Mouse (Mus musculus): ENCODE data around the gene Sbk3. TPM values are rescaled to one million over a fixed set of nuclear protein-coding genes. Genes with fewer than 3 reads are reported as not detected.
A peak's percentile ranks its signal among the peaks of the same experiment; 100 is the strongest.
"Not testable (repeated sequence)": the region's sequence is repeated elsewhere in the genome, so short reads cannot be mapped to it uniquely, and the experiment has no call there.

Gene Sbk3
- polyA plus RNA-seq, 1 experiment from 2014 or later, result not detected

- H3K4me1 ChIP-seq, result no peaks in the 10 kb centered on the region
- peaks cover 75% of the 10 kb centered on the region for H3K36me3 ChIP-seq (replicated peaks)
- no peak overlapping the region for H3K4me3 ChIP-seq (replicated peaks)
- no peak overlapping the region for H3K4me2 ChIP-seq
- H3K27me3 ChIP-seq, result no peaks in the 10 kb centered on the region
- H3K9ac ChIP-seq, result no peak overlapping the region
- H3K27ac ChIP-seq, result no peak overlapping the region
- no peak for ATAC-seq (ENCODE audit: low FRiP score)
- WGBS, result 97% methylated on average over 26 of the region's 26 CpGs
- peaks cover 6% of the 10 kb centered on the region; the same call in 1 of the 2 replicates for H3K9me3 ChIP-seq
Observed at GRCm38 (mm10) chr7:5008229-5008628, 37.3 kb upstream of the Sbk3 start.

DNA sequence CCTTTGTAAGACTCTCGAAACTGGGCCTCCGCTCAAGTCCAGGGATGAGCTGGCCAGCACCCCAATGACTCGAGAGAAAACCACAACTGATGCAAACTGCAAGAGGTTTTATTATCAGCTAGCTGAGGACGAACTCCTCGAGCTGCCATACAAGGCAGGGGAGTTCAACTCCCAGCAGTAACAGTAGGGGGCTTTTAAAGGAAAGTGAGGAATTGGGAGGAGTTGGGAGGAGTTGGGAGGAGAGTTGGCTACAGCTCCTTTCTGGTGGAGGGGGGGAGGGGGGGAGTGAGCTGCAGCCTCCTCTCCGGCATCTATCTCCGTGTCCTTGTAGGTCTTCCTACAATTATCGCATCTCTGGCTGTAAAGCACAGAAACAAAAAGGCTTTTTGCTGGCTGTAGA lies 31.9 kb upstream of the Sbk3 start:
- not testable (repeated sequence) for H3K4me1 ChIP-seq; H3K9ac ChIP-seq; H3K27me3 ChIP-seq; H3K27ac ChIP-seq; ATAC-seq (ENCODE audit: low FRiP score); H3K4me3 ChIP-seq (replicated peaks); H3K9me3 ChIP-seq; H3K4me2 ChIP-seq
- WGBS, result 72% methylated on average over 8 of the region's 8 CpGs
- H3K36me3 ChIP-seq (replicated peaks), result peaks cover 22% of the 10 kb centered on the region

DNA sequence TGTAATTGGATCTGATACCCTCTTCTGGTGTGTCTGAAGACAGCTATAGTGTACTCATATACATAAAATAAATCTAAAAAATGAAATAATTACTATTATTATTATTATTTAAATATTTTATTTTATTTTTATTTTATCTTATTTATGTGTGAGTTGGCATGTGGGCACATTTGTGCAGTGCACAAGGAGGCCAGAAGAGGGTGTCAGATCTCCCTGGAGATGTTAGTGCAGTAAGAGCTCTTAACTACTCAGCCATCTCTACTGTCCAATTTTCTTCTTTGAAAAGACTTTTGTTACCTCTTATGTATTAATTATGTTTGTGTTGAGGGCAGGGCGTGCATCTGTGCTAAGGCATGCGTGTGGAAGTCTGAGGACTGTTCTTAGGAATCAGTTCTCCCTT lies 28.9 kb upstream of the Sbk3 start:
- ATAC-seq (ENCODE audit: low FRiP score), result no peak
- Histone ChIP-seq H3K27me3 (peaks cover 3% of the 10 kb centered on the region; the same call in 1 of the 2 replicates), H3K27ac (no peak overlapping the region), H3K36me3 (replicated peaks) (no peaks in the 10 kb centered on the region), H3K4me3 (replicated peaks) (no peak overlapping the region), H3K9me3 (no peaks in the 10 kb centered on the region), H3K9ac (no peak overlapping the region), H3K4me1 (peaks cover 13% of the 10 kb centered on the region), H3K4me2 (no peak overlapping the region)
- WGBS, result 63% methylated on average over 2 of the region's 2 CpGs

DNA sequence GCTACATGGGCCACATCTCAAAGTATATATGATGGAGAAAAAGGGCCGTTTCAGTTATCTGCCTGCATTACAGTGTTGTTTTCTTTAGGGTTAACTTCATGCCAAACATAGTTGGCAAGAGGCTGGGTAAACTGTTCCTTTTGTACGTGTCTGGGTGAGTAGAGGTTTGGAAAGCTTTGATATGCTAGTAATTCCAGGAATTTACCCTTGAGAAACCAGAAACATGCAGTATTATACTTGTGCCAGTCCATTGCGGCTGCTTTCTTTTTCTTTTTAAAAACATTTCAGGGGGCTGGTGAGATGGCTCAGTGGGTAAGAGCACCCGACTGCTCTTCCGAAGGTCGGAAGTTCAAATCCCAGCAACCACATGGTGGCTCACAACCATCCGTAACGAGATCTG lies 26.0 kb upstream of the Sbk3 start:
- H3K4me2 ChIP-seq, result peak overlapping the region; percentile 82
- no peak for ATAC-seq (ENCODE audit: low FRiP score)
- H3K4me3 ChIP-seq (replicated peaks), result peak overlapping the region; percentile 68
- peaks cover 24% of the 10 kb centered on the region for H3K36me3 ChIP-seq (replicated peaks)
- peaks cover 36% of the 10 kb centered on the region for H3K4me1 ChIP-seq
- WGBS, result 77% methylated on average over 8 of the region's 8 CpGs
- H3K9ac ChIP-seq, result peak overlapping the region; percentile 90
- H3K27ac ChIP-seq, result no peak overlapping the region
- peaks cover 25% of the 10 kb centered on the region for H3K27me3 ChIP-seq
- peaks cover 13% of the 10 kb centered on the region; the same call in 1 of the 2 replicates for H3K9me3 ChIP-seq

DNA sequence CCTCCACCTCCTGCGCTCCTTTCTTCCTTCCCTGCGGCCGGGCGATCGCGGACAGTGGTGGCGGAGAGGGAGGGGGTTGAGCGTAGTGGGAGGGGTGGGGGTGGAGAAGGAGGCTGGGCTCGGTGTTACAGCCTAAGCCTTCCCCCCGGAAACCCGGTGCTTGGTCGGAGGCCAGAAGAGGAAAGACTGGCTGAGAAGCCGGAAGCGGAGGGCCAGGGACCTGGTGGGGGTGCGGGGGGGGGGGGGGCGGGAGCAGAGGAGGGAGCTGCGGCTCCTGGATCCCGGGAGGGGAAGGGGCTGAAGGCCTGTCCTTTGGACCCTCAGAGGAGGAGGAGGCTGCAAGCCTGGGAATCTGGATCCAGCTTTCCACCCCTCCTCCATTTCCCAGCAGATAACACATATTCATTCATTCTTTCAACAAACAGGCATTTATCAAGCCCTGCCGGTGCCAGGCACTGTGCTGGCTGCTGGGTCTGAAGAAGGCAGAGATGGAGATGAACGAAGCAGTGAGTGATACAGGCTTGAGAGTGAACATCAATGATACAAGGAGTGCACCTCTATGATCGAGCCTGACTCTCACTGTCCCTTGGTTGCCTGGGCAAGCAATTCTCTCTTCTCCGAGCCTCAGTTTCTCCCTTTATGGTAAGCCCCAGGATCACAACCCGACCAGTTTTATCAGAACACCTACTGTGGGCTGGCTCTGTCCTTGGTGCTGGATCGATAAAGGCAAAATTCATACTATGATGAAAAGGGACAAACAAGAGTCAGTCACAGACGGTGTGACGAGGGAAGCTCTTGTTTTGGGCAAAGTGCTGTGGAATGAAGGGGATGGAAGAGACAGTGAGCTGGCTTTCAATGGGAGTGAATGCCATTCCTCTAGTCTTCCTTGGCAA lies 25.3 kb upstream of the Sbk3 start, which contains the start of gene Zfp579:
Gene Zfp579, minus strand, starts transcription at position 156 of the 893 bp plus-strand sequence.
- Histone ChIP-seq H3K36me3 (replicated peaks) (peaks cover 30% of the 10 kb centered on the region), H3K4me3 (replicated peaks) (peak within 1 kb of the TSS; percentile 68), H3K9me3 (peaks cover 13% of the 10 kb centered on the region; the same call in 1 of the 2 replicates), H3K9ac (peak within 1 kb of the TSS; percentile 90), H3K27me3 (peaks cover 25% of the 10 kb centered on the region), H3K4me1 (peaks cover 36% of the 10 kb centered on the region), H3K27ac (peak within 1 kb of the TSS; percentile 79), H3K4me2 (peak within 1 kb of the TSS; percentile 82)
- 5% methylated on average over 22 of the region's 26 CpGs for WGBS
- ATAC-seq (ENCODE audit: low FRiP score), result peak; percentile 90

DNA sequence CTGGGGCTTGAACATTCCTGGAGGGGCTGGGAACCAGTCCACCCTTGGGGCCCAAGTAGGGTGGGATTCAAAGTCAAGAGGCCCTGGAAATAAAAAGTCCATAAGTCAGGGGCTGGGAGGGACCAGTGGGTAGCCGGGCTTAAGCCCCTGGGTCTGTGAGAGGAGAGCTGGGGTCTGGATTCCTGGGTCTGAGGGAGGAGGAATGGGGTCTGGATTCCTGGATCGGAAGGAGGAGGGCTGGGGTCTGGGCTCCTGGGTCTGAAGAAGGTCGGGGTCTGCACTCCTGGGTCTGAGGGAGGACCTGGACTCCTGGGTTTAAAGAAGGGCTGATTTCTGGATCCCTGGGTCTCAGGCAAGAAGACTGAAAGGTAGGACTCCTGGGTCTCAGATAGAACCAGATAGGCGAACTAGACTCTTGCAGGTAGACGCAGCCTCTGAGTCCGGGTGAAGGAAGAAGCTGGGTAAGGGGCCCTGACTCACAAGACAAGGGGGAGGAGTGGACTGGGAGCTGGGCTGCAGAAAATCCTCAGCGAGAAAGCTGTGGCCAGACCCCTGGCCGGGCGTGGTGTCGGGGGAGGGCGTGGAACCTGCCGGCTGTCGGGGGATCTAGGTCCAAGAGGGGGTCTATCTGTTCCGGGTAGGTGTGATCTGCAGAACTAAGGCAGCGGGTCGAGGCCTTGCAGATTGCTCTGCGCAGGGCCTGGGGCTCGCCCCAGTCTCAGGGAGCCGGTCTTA lies 24.5 kb upstream of the Sbk3 start:
- peak overlapping the region; percentile 47; the same call in 1 of the 2 replicates for H3K27ac ChIP-seq
- peak overlapping the region; percentile 90 for H3K9ac ChIP-seq
- ATAC-seq (ENCODE audit: low FRiP score), result no peak
- H3K4me1 ChIP-seq, result peaks cover 36% of the 10 kb centered on the region
- whole genome bisulfite sequencing, result 8% methylated on average over 15 of the region's 19 CpGs
- H3K27me3 ChIP-seq, result peaks cover 25% of the 10 kb centered on the region
- peak overlapping the region; percentile 68 for H3K4me3 ChIP-seq (replicated peaks)
- peaks cover 37% of the 10 kb centered on the region for H3K36me3 ChIP-seq (replicated peaks)
- H3K4me2 ChIP-seq, result peak overlapping the region; percentile 82
- peaks cover 17% of the 10 kb centered on the region; the same call in 1 of the 2 replicates for H3K9me3 ChIP-seq

DNA sequence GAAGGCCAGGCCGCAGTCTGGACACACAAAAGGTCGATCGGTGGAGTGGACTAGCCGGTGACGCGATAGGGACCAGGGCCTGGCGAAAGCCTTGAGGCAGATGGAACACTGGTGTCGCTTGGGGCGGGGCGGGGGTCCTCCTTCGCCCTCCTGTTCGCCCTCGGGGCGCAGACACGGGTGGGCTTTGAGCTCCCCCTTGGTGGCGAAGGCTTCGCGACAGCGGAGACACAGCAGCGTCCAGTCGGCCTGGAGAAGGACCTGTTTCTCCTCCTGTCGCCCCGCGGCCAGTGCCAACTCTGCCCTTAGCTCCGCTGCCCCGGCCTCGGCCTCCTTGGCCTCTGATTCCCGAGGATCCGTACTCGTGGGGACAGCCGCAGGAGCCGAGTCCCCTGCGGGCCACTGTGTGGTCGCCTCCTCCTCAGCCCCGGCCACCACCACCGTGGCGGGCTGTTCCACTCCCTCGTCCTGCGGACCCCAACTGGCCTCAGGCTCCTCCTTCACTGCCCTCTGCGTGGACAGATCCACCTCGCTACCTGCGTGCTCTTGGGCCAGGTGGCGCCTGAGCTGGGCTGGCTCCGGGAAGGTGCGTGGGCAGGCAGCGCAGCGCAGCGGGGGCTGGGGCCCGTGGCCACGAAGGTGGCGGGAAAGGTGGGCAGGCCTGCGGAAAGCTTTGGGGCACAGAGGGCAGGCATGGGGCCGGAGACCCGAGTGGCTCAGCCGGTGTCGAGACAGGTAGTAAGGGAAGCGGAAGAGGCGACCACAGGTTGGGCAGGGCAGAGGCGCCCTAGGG lies 23.2 kb upstream of the Sbk3 start:
- H3K36me3 ChIP-seq (replicated peaks), result peaks cover 37% of the 10 kb centered on the region
- H3K4me3 ChIP-seq (replicated peaks), result peak overlapping the region; percentile 68
- peaks cover 18% of the 10 kb centered on the region; the same call in 1 of the 2 replicates for H3K9me3 ChIP-seq
- H3K4me1 ChIP-seq, result peaks cover 36% of the 10 kb centered on the region
- WGBS, result 51% methylated on average over 53 of the region's 59 CpGs
- H3K4me2 ChIP-seq, result peak overlapping the region; percentile 82
- no peak for ATAC-seq (ENCODE audit: low FRiP score)
- peak overlapping the region; percentile 33; the same call in 1 of the 2 replicates for H3K9ac ChIP-seq
- H3K27me3 ChIP-seq, result peaks cover 25% of the 10 kb centered on the region
- no peak overlapping the region for H3K27ac ChIP-seq

GRCm38 (mm10) chr7:4993347-4993998 lies 22.5 kb upstream of the Sbk3 start:
- Histone ChIP-seq H3K4me2 (peak overlapping the region; percentile 82), H3K9ac (peak overlapping the region; percentile 33; the same call in 1 of the 2 replicates), H3K27ac (no peak overlapping the region), H3K36me3 (replicated peaks) (peaks cover 37% of the 10 kb centered on the region), H3K4me1 (peaks cover 36% of the 10 kb centered on the region), H3K4me3 (replicated peaks) (peak overlapping the region; percentile 68), H3K27me3 (peaks cover 25% of the 10 kb centered on the region), H3K9me3 (peaks cover 18% of the 10 kb centered on the region; the same call in 1 of the 2 replicates)
- no peak for ATAC-seq (ENCODE audit: low FRiP score)
- 36% methylated on average over 46 of the region's 55 CpGs for WGBS

GRCm38 (mm10) chr7:4988250-4988649 lies 17.3 kb upstream of the Sbk3 start:
- H3K4me2 ChIP-seq, result no peak overlapping the region
- no peak overlapping the region for H3K27ac ChIP-seq
- H3K9me3 ChIP-seq, result 0 out of 2 replicates have a peak, but pooled peaks cover 5% of the 10 kb centered on the region
- WGBS, result 73% methylated on average over 2 of the region's 2 CpGs
- H3K9ac ChIP-seq, result no peak overlapping the region
- no peak overlapping the region for H3K4me3 ChIP-seq (replicated peaks)
- H3K4me1 ChIP-seq, result peaks cover 6% of the 10 kb centered on the region
- H3K36me3 ChIP-seq (replicated peaks), result peaks cover 24% of the 10 kb centered on the region
- ATAC-seq (ENCODE audit: low FRiP score), result no peak
- peaks cover 16% of the 10 kb centered on the region for H3K27me3 ChIP-seq

- H3K27me3 ChIP-seq, result no peaks in the 10 kb centered on the region
- 93% methylated on average over 7 of the region's 7 CpGs for WGBS
- no peak overlapping the region for H3K4me3 ChIP-seq (replicated peaks)
- H3K36me3 ChIP-seq (replicated peaks), result no peaks in the 10 kb centered on the region
- no peak for ATAC-seq (ENCODE audit: low FRiP score)
- H3K4me2 ChIP-seq, result no peak overlapping the region
- no peaks in the 10 kb centered on the region for H3K4me1 ChIP-seq
- H3K27ac ChIP-seq, result no peak overlapping the region
- H3K9me3 ChIP-seq, result 0 out of 2 replicates have a peak, but pooled peaks cover 4% of the 10 kb centered on the region
- no peak overlapping the region for H3K9ac ChIP-seq
Observed at GRCm38 (mm10) chr7:4976832-4977231, 5.9 kb upstream of the Sbk3 start.

DNA sequence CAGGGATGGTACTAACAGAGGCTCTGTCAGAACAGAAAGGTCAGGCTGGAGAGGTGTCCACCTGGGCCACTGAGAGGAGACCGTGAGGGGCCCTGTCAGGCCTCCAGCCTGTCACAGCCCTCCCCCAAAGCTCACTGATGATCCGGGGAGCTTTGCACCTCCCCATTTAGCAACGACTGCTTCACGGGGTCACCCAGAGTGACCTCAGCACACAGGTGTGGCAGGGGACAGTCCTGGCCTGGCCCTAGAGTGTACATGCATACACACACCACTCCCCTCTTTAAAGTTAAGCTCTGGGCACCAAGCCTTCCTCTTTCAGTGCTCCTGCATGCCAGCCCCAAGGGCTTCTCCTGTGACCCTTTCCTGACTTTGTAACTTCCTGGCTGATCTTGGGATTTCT lies 4.5 kb upstream of the Sbk3 start:
- WGBS, result 63% methylated on average over 4 of the region's 4 CpGs
- no peaks in the 10 kb centered on the region for H3K36me3 ChIP-seq (replicated peaks)
- no peak overlapping the region for H3K4me3 ChIP-seq (replicated peaks)
- ATAC-seq (ENCODE audit: low FRiP score), result no peak
- no peak overlapping the region for H3K27ac ChIP-seq
- H3K4me1 ChIP-seq, result no peaks in the 10 kb centered on the region
- no peak overlapping the region for H3K4me2 ChIP-seq
- H3K27me3 ChIP-seq, result no peaks in the 10 kb centered on the region
- 0 out of 2 replicates have a peak, but pooled peaks cover 4% of the 10 kb centered on the region for H3K9me3 ChIP-seq
- H3K9ac ChIP-seq, result no peak overlapping the region
